Mouse (Mus musculus) ES-Bruce4 (cell line): ENCODE data around the gene Ddn. TPM values are rescaled to one million over a fixed set of nuclear protein-coding genes. Genes with fewer than 3 reads are reported as not detected.
A peak's percentile ranks its signal among the peaks of the same experiment; 100 is the strongest.

Experiments
- H3K27ac ChIP-seq: 2 replicates; pipeline ENCODE4 v1.5.1; 2012; ENCODE audit warnings: low read length, inconsistent platforms; ENCODE audit not compliant: insufficient read depth
- H3K27me3 ChIP-seq: 2 replicates; pipeline ENCODE4 v1.6.1; 2012; ENCODE audit warnings: mild to moderate bottlenecking, low read length, inconsistent platforms; ENCODE audit not compliant: control insufficient read depth, poor library complexity, insufficient read depth, severe bottlenecking
- H3K36me3 ChIP-seq: 2 replicates; pipeline ENCODE4 v1.6.1; 2012; ENCODE audit warnings: inconsistent platforms, mild to moderate bottlenecking, low read length, moderate library complexity; ENCODE audit not compliant: control insufficient read depth, poor library complexity, insufficient read depth, severe bottlenecking
- H3K4me1 ChIP-seq: one replicate; pipeline ENCODE4 v1.8.1; 2011; ENCODE audit warnings: low read length; ENCODE audit not compliant: control insufficient read depth, insufficient read depth
- H3K4me3 ChIP-seq: 2 replicates; pipeline ENCODE4 v1.5.1; 2011; ENCODE audit warnings: low read depth, mild to moderate bottlenecking, low read length
- H3K9ac ChIP-seq: 2 replicates; pipeline ENCODE4 v1.6.1; 2012; ENCODE audit warnings: low read depth, mild to moderate bottlenecking, inconsistent platforms; ENCODE audit not compliant: poor library complexity, severe bottlenecking
- H3K9me3 ChIP-seq: replicated peaks from 2 replicates; pipeline ENCODE4 v1.6.1; 2012; ENCODE audit warnings: mild to moderate bottlenecking, low read length, inconsistent platforms; ENCODE audit not compliant: control insufficient read depth, poor library complexity, insufficient read depth, severe bottlenecking
- CTCF ChIP-seq: IDR thresholded peaks from one replicate; pipeline ENCODE4 v1.8.1; 2011; ENCODE audit warnings: low read depth, low read length
- EP300 ChIP-seq: IDR thresholded peaks from 2 replicates; pipeline ENCODE4 v1.6.1; 2011; ENCODE audit warnings: low read depth, low read length; ENCODE audit not compliant: insufficient read depth
- POLR2A ChIP-seq: IDR thresholded peaks from one replicate; pipeline ENCODE4 v1.8.1; 2011; ENCODE audit warnings: low read length; ENCODE audit not compliant: insufficient read depth
- polyA plus RNA-seq: library from polyadenylated mRNA; stranded (reverse); fragments of >200 nt; gene quantifications from 2 replicates; pipeline ENCODE4 v1.2.4, GENCODE M21; 2011; ENCODE audit warnings: low read depth; ENCODE audit not compliant: missing spikeins, insufficient read depth, insufficient read length

The Ddn gene
- polyA plus RNA-seq, 1 experiment = not detected

DNA sequence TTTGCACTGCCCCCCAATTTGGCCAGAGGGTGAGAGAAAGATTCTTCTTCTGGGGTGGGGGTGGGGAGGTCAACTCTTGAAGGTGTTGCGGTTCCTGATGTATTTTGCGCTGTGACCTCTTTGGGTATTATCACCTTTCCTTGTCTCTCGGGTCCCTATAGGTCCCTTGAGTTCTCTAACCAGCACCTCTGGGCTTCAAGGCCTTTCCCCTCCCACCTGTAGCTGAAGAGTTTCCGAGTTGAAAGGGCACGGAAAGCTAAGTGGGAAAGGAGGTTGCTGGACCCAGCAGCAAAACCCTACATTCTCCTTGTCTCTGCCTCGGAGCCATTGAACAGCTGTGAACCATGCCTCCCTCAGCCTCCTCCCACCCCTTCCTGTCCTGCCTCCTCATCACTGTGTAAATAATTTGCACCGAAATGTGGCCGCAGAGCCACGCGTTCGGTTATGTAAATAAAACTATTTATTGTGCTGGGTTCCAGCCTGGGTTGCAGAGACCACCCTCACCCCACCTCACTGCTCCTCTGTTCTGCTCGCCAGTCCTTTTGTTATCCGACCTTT is 16.1 kb downstream of the Ddn start:
- H3K36me3 ChIP-seq = no peaks in the 10 kb centered on the region
- no peaks in the 10 kb centered on the region for H3K9me3 ChIP-seq
- H3K9ac ChIP-seq = no peak overlapping the region
- H3K4me1 ChIP-seq = no peaks in the 10 kb centered on the region
- peaks cover 19% of the 10 kb centered on the region for H3K27me3 ChIP-seq
- TF ChIP-seq CTCF (no peak), POLR2A (no peak), EP300 (no peak)
- no peak overlapping the region for H3K4me3 ChIP-seq
- no peak overlapping the region for H3K27ac ChIP-seq

DNA sequence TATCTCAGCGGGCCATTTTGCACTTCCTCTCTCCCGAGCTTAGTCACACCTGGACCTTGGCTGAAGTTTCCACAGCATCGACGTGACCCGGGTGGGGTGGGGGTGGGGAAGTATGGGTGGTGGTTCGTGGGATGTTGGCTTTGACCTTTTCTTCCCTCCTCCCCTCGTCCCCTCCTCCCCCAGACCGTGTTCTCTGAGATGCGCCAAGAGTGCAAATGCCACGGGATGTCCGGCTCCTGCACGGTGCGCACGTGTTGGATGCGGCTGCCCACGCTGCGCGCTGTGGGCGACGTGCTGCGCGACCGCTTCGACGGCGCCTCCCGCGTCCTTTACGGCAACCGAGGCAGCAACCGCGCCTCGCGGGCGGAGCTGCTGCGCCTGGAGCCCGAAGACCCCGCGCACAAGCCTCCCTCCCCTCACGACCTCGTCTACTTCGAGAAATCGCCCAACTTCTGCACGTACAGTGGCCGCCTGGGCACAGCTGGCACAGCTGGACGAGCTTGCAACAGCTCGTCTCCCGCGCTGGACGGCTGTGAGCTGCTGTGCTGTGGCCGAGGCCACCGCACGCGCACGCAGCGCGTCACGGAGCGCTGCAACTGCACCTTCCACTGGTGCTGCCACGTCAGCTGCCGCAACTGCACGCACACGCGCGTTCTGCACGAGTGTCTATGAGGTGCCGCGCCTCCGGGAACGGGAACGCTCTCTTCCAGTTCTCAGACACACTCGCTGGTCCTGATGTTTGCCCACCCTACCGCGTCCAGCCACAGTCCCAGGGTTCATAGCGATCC is 16.9 kb downstream of the Ddn start:
- no peak overlapping the region for H3K27ac ChIP-seq
- H3K9ac ChIP-seq = no peak overlapping the region
- H3K36me3 ChIP-seq = no peaks in the 10 kb centered on the region
- no peaks in the 10 kb centered on the region for H3K9me3 ChIP-seq
- H3K4me3 ChIP-seq = peak overlapping the region; percentile 14
- peaks cover 19% of the 10 kb centered on the region for H3K27me3 ChIP-seq
- H3K4me1 ChIP-seq = no peaks in the 10 kb centered on the region
- no peak for TF ChIP-seq CTCF
- no peak for TF ChIP-seq POLR2A
- no peak for TF ChIP-seq EP300

DNA sequence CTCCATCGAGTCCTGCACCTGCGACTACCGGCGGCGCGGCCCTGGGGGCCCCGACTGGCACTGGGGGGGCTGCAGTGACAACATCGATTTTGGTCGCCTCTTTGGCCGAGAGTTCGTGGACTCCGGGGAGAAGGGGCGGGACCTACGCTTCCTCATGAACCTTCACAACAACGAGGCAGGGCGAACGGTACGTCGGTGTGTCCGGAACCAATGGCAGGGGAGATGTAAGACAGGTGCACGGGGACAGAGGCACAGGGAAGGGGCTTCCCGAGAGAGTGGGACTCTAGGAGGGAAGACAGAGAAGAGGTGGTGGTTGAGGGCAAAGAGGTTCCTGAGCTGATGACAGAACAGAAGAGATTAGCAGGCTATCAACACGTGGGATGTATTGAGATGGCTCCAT is 17.5 kb downstream of the Ddn start:
- Histone ChIP-seq H3K27me3 (peaks cover 19% of the 10 kb centered on the region), H3K27ac (no peak overlapping the region), H3K9me3 (no peaks in the 10 kb centered on the region), H3K9ac (no peak overlapping the region), H3K4me1 (no peaks in the 10 kb centered on the region), H3K4me3 (no peak overlapping the region), H3K36me3 (no peaks in the 10 kb centered on the region)
- TF ChIP-seq EP300 (no peak), CTCF (no peak), POLR2A (no peak)

- Histone ChIP-seq H3K36me3 (no peaks in the 10 kb centered on the region), H3K4me1 (no peaks in the 10 kb centered on the region), H3K27me3 (peaks cover 19% of the 10 kb centered on the region), H3K9ac (no peak overlapping the region), H3K27ac (no peak overlapping the region), H3K4me3 (0 out of 2 replicates have a peak overlapping the region, but pooled peaks have one; percentile 3), H3K9me3 (no peaks in the 10 kb centered on the region)
- no peak for TF ChIP-seq POLR2A
- TF ChIP-seq EP300 = no peak
- no peak for TF ChIP-seq CTCF
Measured at GRCm38 (mm10) chr15:98791221-98791620, 18.1 kb downstream of the Ddn start.

DNA sequence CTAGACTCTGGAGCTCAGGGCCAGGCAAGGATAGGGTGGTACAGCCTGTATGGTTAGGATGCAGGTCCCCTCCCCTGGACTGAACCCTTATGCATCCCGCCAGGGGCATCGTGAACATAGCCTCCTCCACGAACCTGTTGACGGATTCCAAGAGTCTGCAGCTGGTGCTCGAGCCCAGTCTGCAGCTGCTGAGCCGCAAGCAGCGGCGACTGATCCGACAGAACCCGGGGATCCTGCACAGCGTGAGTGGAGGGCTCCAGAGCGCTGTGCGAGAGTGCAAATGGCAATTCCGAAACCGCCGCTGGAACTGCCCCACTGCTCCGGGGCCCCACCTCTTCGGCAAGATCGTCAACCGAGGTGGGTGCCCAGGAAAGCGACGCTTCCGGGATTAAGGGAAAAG is 18.5 kb downstream of the Ddn start:
- TF ChIP-seq CTCF (no peak), EP300 (no peak), POLR2A (no peak)
- Histone ChIP-seq H3K36me3 (no peaks in the 10 kb centered on the region), H3K27ac (no peak overlapping the region), H3K4me3 (0 out of 2 replicates have a peak overlapping the region, but pooled peaks have one; percentile 3), H3K9me3 (no peaks in the 10 kb centered on the region), H3K4me1 (no peaks in the 10 kb centered on the region), H3K27me3 (peaks cover 19% of the 10 kb centered on the region), H3K9ac (no peak overlapping the region)
